Mouse (Mus musculus): ENCODE data around the gene Gpr34. TPM values are rescaled to one million over a fixed set of nuclear protein-coding genes. Genes with fewer than 3 reads are reported as not detected.

Gpr34 gene
- polyA plus RNA-seq (2014; fragmentation: Nextera tagmentation; extraction: Ambion mirVana): 1.5 and 1.6 TPM in 2 replicates

DNA sequence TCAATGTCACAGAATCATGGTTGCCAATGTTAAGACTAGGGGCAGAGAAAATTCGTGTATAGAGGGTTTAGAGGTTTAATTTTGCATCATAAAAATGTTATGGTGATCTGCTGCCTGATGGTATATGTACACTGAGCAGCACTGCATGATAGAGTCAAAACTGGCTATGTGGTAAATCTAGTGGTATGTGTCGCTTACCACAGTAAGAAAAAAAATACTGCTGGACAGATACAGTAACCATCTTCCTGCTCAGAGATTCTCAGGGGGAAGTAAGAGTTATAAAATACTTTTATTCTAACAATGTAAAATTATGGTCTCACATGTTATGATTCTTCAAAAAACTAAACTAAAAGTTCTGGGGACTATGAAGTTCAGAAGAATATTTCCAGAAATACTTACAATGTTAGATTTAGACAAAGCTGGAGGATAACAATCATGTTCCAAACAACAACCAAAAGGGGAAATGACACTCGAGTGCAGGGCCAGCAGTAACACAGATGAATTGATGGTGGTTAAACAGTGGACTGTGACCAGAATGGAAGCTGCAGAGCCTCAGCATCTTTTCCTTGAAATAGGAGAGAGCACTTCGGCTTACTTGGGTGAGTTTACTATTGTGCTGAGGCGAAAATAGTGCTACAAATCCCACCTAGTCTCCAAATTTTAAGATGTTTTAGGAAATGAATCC is at the start of gene Gpr34:
Gpr34 (plus strand) TSS at position 491 of the 685 bp plus-strand sequence.
- Histone ChIP-seq H3K4me1 (ENCODE audit: control insufficient read depth in 2 of 2, insufficient read depth in 2 of 2, low read length in 2 of 2) (no peaks in the 10 kb centered on the region), H3K27ac (replicated peaks in 1 of 2; ENCODE audit: control insufficient read depth in 1 of 2, insufficient read depth in 1 of 2, low read depth in 2 of 2, low read length in 2 of 2) (no peak within 1 kb of the TSS), H3K27me3 (ENCODE audit: control insufficient read depth, insufficient read depth, low read length) (no peaks in the 10 kb centered on the region), H3K9ac (ENCODE audit: low read length) (no peak within 1 kb of the TSS), H3K9me3 (ENCODE audit: control insufficient read depth, low read length) (no peaks in the 10 kb centered on the region), H3K36me3 (ENCODE audit: control insufficient read depth, insufficient read depth, low read length) (no peaks in the 10 kb centered on the region), H3K4me2 (ENCODE audit: low read length) (no peak within 1 kb of the TSS), H3K4me3 (ENCODE audit: control insufficient read depth in 1 of 2, insufficient read depth in 1 of 2, low read depth in 1 of 2, low read length in 2 of 2) (no peak within 1 kb of the TSS)
- ATAC-seq (ENCODE audit: insufficient number of reproducible peaks, insufficient read depth, low FRiP score, low read depth): no peak
- WGBS: 68% methylated on average over 5 of the region's 5 CpGs

- 77% methylated on average over 2 of the region's 2 CpGs for WGBS
- no peak overlapping the region for H3K4me3 ChIP-seq (ENCODE audit: control insufficient read depth in 1 of 2, insufficient read depth in 1 of 2, low read depth in 1 of 2, low read length in 2 of 2)
- no peak overlapping the region for H3K27ac ChIP-seq (replicated peaks in 1 of 2; ENCODE audit: control insufficient read depth in 1 of 2, insufficient read depth in 1 of 2, low read depth in 2 of 2, low read length in 2 of 2)
- H3K9ac ChIP-seq (ENCODE audit: low read length): no peak overlapping the region
- H3K27me3 ChIP-seq (ENCODE audit: control insufficient read depth, insufficient read depth, low read length): peaks cover 3% of the 10 kb centered on the region; the same call in 1 of the 2 replicates
- H3K4me2 ChIP-seq (ENCODE audit: low read length): no peak overlapping the region
- no peaks in the 10 kb centered on the region for H3K36me3 ChIP-seq (ENCODE audit: control insufficient read depth, insufficient read depth, low read length)
- no peak for ATAC-seq (ENCODE audit: insufficient number of reproducible peaks, insufficient read depth, low FRiP score, low read depth)
- no peaks in the 10 kb centered on the region for H3K9me3 ChIP-seq (ENCODE audit: control insufficient read depth, low read length)
- no peaks in the 10 kb centered on the region for H3K4me1 ChIP-seq (ENCODE audit: control insufficient read depth in 2 of 2, insufficient read depth in 2 of 2, low read length in 2 of 2)
These were observed 32.5 kb upstream of the Gpr34 start for GRCm38 (mm10) chrX:13599373-13599772.

DNA sequence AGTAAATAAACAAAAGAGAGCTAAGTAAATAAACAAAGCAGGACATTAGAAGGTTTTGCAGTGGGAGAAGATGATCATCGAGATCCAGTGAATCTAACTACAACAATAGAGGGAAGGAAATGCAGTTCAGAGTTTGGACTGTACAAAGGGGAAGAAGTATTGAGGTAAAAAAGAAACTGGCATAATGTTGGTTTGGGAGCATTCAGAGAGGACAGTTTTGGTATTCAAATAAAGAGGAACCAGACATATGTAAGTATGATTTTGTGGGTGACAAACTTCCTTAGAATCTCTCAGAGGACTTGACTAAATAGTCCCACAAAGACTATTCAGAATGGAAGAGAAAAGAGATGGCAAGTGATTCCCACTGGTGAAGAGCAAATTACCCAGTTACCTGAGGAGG is 31.9 kb upstream of the Gpr34 start:
- Histone ChIP-seq H3K9me3 (ENCODE audit: control insufficient read depth, low read length) (no peaks in the 10 kb centered on the region), H3K27ac (replicated peaks in 1 of 2; ENCODE audit: control insufficient read depth in 1 of 2, insufficient read depth in 1 of 2, low read depth in 2 of 2, low read length in 2 of 2) (no peak overlapping the region), H3K9ac (ENCODE audit: low read length) (no peak overlapping the region), H3K4me2 (ENCODE audit: low read length) (no peak overlapping the region), H3K4me1 (ENCODE audit: control insufficient read depth in 2 of 2, insufficient read depth in 2 of 2, low read length in 2 of 2) (no peaks in the 10 kb centered on the region), H3K4me3 (ENCODE audit: control insufficient read depth in 1 of 2, insufficient read depth in 1 of 2, low read depth in 1 of 2, low read length in 2 of 2) (no peak overlapping the region), H3K36me3 (ENCODE audit: control insufficient read depth, insufficient read depth, low read length) (no peaks in the 10 kb centered on the region), H3K27me3 (ENCODE audit: control insufficient read depth, insufficient read depth, low read length) (peaks cover 3% of the 10 kb centered on the region; the same call in 1 of the 2 replicates)
- WGBS: 44% methylated on average over 1 of the region's 1 CpGs
- ATAC-seq (ENCODE audit: insufficient number of reproducible peaks, insufficient read depth, low FRiP score, low read depth): no peak

DNA sequence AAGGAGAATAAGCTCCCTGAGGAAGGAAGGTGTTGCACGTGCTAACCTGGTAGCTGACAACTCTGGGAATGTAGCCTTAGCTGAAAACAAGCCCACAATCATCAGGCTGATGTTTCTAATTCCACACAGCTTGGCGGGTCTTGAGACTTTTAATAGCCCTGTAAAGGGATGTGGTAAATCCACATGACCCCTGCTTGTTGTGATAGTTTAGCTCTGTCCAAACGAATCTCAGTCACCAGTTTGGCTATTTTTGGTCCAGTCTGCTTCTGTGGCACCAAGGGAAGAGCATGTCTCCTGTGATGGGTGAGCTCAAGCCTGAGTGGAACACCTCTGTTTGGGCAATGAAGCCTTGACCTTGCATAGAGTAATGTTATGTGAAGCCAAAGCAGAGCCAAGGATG is 25.1 kb upstream of the Gpr34 start:
- H3K9me3 ChIP-seq (ENCODE audit: control insufficient read depth, low read length): no peaks in the 10 kb centered on the region
- no peaks in the 10 kb centered on the region for H3K4me1 ChIP-seq (ENCODE audit: control insufficient read depth in 2 of 2, insufficient read depth in 2 of 2, low read length in 2 of 2)
- H3K4me2 ChIP-seq (ENCODE audit: low read length): no peak overlapping the region
- H3K27ac ChIP-seq (replicated peaks in 1 of 2; ENCODE audit: control insufficient read depth in 1 of 2, insufficient read depth in 1 of 2, low read depth in 2 of 2, low read length in 2 of 2): no peak overlapping the region
- 43% methylated on average over 3 of the region's 3 CpGs for WGBS
- ATAC-seq (ENCODE audit: insufficient number of reproducible peaks, insufficient read depth, low FRiP score, low read depth): no peak
- no peak overlapping the region for H3K9ac ChIP-seq (ENCODE audit: low read length)
- no peak overlapping the region for H3K4me3 ChIP-seq (ENCODE audit: control insufficient read depth in 1 of 2, insufficient read depth in 1 of 2, low read depth in 1 of 2, low read length in 2 of 2)
- H3K27me3 ChIP-seq (ENCODE audit: control insufficient read depth, insufficient read depth, low read length): no peaks in the 10 kb centered on the region
- no peaks in the 10 kb centered on the region for H3K36me3 ChIP-seq (ENCODE audit: control insufficient read depth, insufficient read depth, low read length)

GRCm38 (mm10) chrX:13607752-13608151 is 24.1 kb upstream of the Gpr34 start:
- Histone ChIP-seq H3K9ac (ENCODE audit: low read length) (no peak overlapping the region), H3K27me3 (ENCODE audit: control insufficient read depth, insufficient read depth, low read length) (no peaks in the 10 kb centered on the region), H3K4me3 (ENCODE audit: control insufficient read depth in 1 of 2, insufficient read depth in 1 of 2, low read depth in 1 of 2, low read length in 2 of 2) (no peak overlapping the region), H3K4me2 (ENCODE audit: low read length) (no peak overlapping the region), H3K4me1 (ENCODE audit: control insufficient read depth in 2 of 2, insufficient read depth in 2 of 2, low read length in 2 of 2) (no peaks in the 10 kb centered on the region), H3K9me3 (ENCODE audit: control insufficient read depth, low read length) (no peaks in the 10 kb centered on the region), H3K36me3 (ENCODE audit: control insufficient read depth, insufficient read depth, low read length) (no peaks in the 10 kb centered on the region), H3K27ac (replicated peaks in 1 of 2; ENCODE audit: control insufficient read depth in 1 of 2, insufficient read depth in 1 of 2, low read depth in 2 of 2, low read length in 2 of 2) (no peak overlapping the region)
- ATAC-seq (ENCODE audit: insufficient number of reproducible peaks, insufficient read depth, low FRiP score, low read depth): no peak
- 64% methylated on average over 3 of the region's 3 CpGs for WGBS

- 55% methylated on average over 5 of the region's 5 CpGs for WGBS
- H3K9me3 ChIP-seq (ENCODE audit: control insufficient read depth, low read length): no peaks in the 10 kb centered on the region
- H3K9ac ChIP-seq (ENCODE audit: low read length): no peak overlapping the region
- H3K27ac ChIP-seq (replicated peaks in 1 of 2; ENCODE audit: control insufficient read depth in 1 of 2, insufficient read depth in 1 of 2, low read depth in 2 of 2, low read length in 2 of 2): no peak overlapping the region
- peaks cover 5% of the 10 kb centered on the region; the same call in 1 of the 2 replicates for H3K36me3 ChIP-seq (ENCODE audit: control insufficient read depth, insufficient read depth, low read length)
- no peaks in the 10 kb centered on the region for H3K27me3 ChIP-seq (ENCODE audit: control insufficient read depth, insufficient read depth, low read length)
- H3K4me1 ChIP-seq (ENCODE audit: control insufficient read depth in 2 of 2, insufficient read depth in 2 of 2, low read length in 2 of 2): no peaks in the 10 kb centered on the region
- no peak overlapping the region for H3K4me2 ChIP-seq (ENCODE audit: low read length)
- ATAC-seq (ENCODE audit: insufficient number of reproducible peaks, insufficient read depth, low FRiP score, low read depth): no peak
- no peak overlapping the region for H3K4me3 ChIP-seq (ENCODE audit: control insufficient read depth in 1 of 2, insufficient read depth in 1 of 2, low read depth in 1 of 2, low read length in 2 of 2)
These were observed 20.8 kb upstream of the Gpr34 start for GRCm38 (mm10) chrX:13611114-13611513.

DNA sequence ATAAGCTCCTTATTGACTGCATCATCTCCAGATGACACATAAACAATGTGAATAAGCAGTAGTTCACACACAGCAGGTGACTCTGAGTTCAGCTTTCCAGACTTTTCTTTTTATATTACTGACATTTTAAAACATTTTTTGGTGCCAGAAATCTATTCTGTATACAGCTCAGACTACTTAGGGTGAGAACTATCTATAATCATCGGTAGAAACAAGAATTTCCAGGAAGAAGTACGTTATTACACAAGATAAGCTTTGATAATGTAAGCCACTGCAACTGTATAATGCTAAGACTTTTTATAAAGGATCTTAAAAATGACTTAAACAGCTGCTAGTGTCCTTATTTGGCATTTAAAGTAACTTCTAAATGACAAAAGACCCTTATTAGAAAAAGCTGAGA is 19.8 kb upstream of the Gpr34 start:
- Histone ChIP-seq H3K4me1 (ENCODE audit: control insufficient read depth in 2 of 2, insufficient read depth in 2 of 2, low read length in 2 of 2) (no peaks in the 10 kb centered on the region), H3K9ac (ENCODE audit: low read length) (no peak overlapping the region), H3K4me2 (ENCODE audit: low read length) (no peak overlapping the region), H3K27ac (replicated peaks in 1 of 2; ENCODE audit: control insufficient read depth in 1 of 2, insufficient read depth in 1 of 2, low read depth in 2 of 2, low read length in 2 of 2) (no peak overlapping the region), H3K4me3 (ENCODE audit: control insufficient read depth in 1 of 2, insufficient read depth in 1 of 2, low read depth in 1 of 2, low read length in 2 of 2) (no peak overlapping the region), H3K9me3 (ENCODE audit: control insufficient read depth, low read length) (no peaks in the 10 kb centered on the region), H3K27me3 (ENCODE audit: control insufficient read depth, insufficient read depth, low read length) (no peaks in the 10 kb centered on the region), H3K36me3 (ENCODE audit: control insufficient read depth, insufficient read depth, low read length) (peaks cover 5% of the 10 kb centered on the region; the same call in 1 of the 2 replicates)
- no peak for ATAC-seq (ENCODE audit: insufficient number of reproducible peaks, insufficient read depth, low FRiP score, low read depth)
- WGBS: 59% methylated on average over 2 of the region's 2 CpGs

DNA sequence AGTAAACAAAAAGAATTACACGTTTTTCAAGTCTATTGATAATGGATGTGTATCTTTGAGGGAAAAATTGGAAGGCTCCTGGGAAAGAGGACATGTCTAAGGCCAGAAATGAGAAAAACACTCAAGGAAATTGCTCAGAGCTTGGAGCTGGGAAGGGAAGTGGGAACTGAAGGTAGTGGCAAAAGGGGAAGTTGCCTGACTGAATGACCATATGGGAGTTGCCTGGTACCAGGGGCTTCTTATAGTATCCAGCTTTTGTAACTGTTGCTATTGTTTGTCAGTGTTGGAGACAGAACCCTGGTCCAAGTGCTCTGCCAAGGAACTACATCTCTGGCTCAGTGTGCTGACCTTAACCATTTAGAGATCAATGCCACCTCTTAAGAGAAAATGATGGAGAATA is 15.2 kb upstream of the Gpr34 start:
- Histone ChIP-seq H3K4me3 (ENCODE audit: control insufficient read depth in 1 of 2, insufficient read depth in 1 of 2, low read depth in 1 of 2, low read length in 2 of 2) (no peak overlapping the region), H3K9me3 (ENCODE audit: control insufficient read depth, low read length) (no peaks in the 10 kb centered on the region), H3K4me1 (ENCODE audit: control insufficient read depth in 2 of 2, insufficient read depth in 2 of 2, low read length in 2 of 2) (no peaks in the 10 kb centered on the region), H3K27me3 (ENCODE audit: control insufficient read depth, insufficient read depth, low read length) (no peaks in the 10 kb centered on the region), H3K27ac (replicated peaks in 1 of 2; ENCODE audit: control insufficient read depth in 1 of 2, insufficient read depth in 1 of 2, low read depth in 2 of 2, low read length in 2 of 2) (no peak overlapping the region), H3K9ac (ENCODE audit: low read length) (no peak overlapping the region), H3K4me2 (ENCODE audit: low read length) (no peak overlapping the region), H3K36me3 (ENCODE audit: control insufficient read depth, insufficient read depth, low read length) (peaks cover 5% of the 10 kb centered on the region; the same call in 1 of the 2 replicates)
- WGBS: 48% methylated on average over 1 of the region's 1 CpGs
- no peak for ATAC-seq (ENCODE audit: insufficient number of reproducible peaks, insufficient read depth, low FRiP score, low read depth)
